Mouse (Mus musculus) left cerebral cortex, adult 9 months (tissue): ENCODE measurements around the gene Mob4.

Experiments used
- DNase-seq, 2 experiments: peaks; one replicate each; pipeline ENCODE4 v3.0.0; 2022; ENCODE audit warnings: low spot score in 2 of 2

The Mob4 gene

GRCm38 (mm10) chr1:55182392-55182791 lies 51.4 kb downstream of the Mob4 start:
- DNase-seq = no peak

- DNase-seq = no peak
Observed at GRCm38 (mm10) chr1:55185718-55186117, 54.7 kb downstream of the Mob4 start.

GRCm38 (mm10) chr1:55186592-55187210 lies 55.7 kb downstream of the Mob4 start:
- DNase-seq = no peak

GRCm38 (mm10) chr1:55192015-55192414 lies 61.0 kb downstream of the Mob4 start:
- DNase-seq = no peak

GRCm38 (mm10) chr1:55192824-55193223 lies 61.8 kb downstream of the Mob4 start:
- no peak for DNase-seq

GRCm38 (mm10) chr1:55193316-55193715 lies 62.3 kb downstream of the Mob4 start:
- DNase-seq = no peak

- no peak for DNase-seq
Observed at GRCm38 (mm10) chr1:55194064-55194915, 63.3 kb downstream of the Mob4 start.

- DNase-seq = no peak
Observed at GRCm38 (mm10) chr1:55195021-55195420, 64.0 kb downstream of the Mob4 start.

- DNase-seq = no peak
Observed at GRCm38 (mm10) chr1:55196327-55197003, 65.4 kb downstream of the Mob4 start.

GRCm38 (mm10) chr1:55198719-55199118 lies 67.7 kb downstream of the Mob4 start:
- no peak for DNase-seq

- peak in 1 of 2 experiments; percentile 55 for DNase-seq
Observed at GRCm38 (mm10) chr1:55201850-55202752, 71.1 kb downstream of the Mob4 start.
